Mouse (Mus musculus) CD4-positive, CD25-positive, alpha-beta regulatory T cell, adult 9 weeks (primary cell): ENCODE measurements around the gene Slc30a2. TPM values are rescaled to one million over a fixed set of nuclear protein-coding genes. Genes with fewer than 3 reads are reported as not detected.

Source experiments
- polyA plus RNA-seq: library from polyadenylated mRNA; unstranded; fragments of 100-300 nt; shearing (Covaris generic); gene quantifications from one replicate; pipeline ENCODE4 v1.2.1, GENCODE M21; 2017

The Slc30a2 gene
- polyA plus RNA-seq = 0.52 TPM

DNA sequence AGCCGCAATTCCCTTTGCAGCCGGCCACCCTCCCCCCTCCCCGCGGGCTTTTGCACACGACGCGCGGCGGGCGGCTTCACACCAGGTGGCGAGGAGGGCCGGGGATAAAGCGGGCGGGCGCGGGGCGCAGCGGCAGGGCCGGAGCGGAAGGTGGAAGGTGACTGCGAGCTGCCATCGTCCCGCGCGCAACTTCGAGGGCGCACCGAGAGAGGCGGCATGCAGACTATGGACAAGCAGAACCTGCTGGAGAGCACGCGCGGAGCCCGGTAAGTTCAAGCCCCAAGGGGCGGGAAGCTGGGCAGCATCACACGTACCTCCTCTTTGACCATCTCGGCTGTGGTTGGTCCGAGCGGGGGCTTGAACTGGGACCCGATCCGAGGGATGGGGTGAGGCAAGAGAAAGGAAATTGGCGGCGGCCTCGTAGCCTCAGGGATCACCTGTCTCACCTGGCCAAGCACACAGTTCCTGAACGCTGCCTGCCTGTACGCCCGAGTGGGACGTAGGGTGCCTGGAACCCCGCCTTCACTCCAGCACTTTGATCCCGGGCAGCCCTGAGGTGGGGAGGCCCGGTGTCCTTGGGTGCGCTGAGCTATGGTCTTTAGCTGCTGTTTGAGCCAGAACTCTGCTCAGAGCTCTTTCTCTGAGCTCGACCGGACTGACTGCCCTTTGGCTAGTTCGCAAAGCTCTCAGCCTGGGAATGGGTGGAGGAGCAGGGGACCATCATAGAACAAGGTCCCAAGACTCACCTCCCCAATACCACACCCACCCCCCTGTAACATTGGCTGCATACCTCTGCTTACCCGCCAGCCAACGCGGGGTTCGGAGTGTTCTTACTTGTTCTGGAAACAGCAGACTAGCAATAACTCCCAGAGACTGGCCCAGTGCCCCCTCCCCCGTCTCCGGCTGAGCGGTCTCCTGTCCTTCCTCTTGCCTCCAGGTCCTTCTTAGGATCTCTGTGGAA lies at the start of gene Slc30a2:
TSS of gene Slc30a2 (plus strand) at position 111 of the 961 bp plus-strand sequence.

DNA sequence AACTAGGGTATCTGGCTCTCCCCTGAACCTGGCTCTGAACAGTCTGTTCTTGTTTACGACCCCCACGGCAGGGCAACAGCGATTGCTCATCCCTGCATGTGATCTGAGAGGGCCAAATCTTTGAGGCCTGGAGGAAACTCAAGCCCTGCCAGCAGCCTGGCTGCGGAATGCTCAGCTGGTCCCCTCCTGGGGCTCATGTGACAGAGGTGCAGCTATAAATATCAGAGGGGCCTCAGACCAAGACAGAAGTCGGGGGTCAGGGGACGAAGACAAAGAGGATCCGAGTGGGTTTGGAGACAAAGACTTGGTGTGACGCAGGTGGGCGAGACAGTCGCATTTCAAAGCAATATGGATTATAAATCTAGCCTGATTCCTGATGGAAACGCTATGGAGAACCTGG lies 28.1 kb upstream of the Slc30a2 start, which contains the start of gene Trim63:
TSS of gene Trim63 (plus strand) at position 245 of the 400 bp plus-strand sequence.

DNA sequence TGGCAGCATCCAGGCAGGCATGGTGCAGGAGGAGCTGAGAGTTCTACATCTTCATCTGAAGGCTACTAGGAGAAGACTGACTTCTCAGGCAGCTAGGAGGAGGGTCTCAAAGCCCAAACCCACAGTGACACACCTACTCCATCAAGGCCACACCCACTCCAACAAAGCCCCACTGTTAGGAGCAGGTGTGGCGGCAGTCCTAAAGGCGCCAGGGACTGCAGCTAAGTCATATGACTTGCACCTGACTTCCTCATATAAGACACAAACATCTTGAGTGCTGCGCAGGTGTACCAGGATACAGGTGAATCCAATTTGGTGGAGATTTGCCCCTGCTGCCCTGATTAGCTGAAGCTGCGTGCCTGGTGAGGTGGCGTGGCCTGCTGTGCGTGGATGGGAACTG lies 40.8 kb downstream of the Slc30a2 start, which contains the start of gene Extl1:
TSS of gene Extl1 (minus strand) at position 101 of the 400 bp plus-strand sequence.

DNA sequence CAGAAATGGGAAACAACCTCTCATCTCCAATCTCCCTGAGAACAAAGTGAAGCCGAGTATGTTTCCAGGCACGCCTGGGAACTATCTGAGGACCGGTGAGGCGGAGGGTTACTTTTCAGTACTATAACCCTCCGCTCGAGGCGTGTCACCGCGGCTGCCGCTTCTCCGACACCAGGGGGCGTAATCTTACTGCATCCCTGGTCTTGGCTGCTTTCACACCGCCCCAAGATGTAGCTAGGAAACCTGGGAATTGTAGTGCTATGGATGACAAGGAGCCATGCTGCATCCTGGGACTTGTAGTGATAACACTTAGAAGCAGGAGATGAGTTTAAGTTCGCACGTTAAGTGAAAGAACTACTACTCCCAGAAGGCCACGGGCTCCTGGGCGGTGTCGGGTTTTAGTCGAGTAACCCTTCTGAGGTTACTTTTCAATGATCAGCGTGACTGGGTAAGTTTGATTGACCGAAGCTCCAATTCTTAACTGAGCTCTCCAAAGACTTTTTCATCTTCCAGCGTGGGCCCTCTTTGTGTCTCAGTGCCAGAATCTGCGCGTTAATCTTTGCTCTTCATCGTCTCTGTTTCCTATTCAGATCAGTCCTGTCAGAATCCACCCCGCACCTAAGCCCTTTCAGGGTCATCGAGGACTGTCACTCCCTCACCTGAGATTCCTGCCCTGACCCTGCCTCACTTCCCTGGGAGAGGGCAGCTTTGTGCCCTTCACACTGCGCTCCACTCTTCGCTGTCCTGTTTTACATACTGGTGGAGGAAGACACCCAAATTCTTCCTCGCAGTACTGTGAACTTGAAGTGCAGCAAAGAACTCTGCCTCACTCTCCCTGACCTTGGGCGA lies 53.2 kb downstream of the Slc30a2 start, which contains the start of gene Pafah2:
TSS of gene Pafah2 (plus strand) at position 344 of the 849 bp plus-strand sequence.

Other genes starting within 250 kb of the Slc30a2 start
- gene Cd52, start 248.1 kb upstream of the Slc30a2 start, polyA plus RNA-seq = 3,141 TPM
- 57.8 TPM for gene Ubxn11, start 240.6 kb upstream of the Slc30a2 start, polyA plus RNA-seq
- 1,589 TPM for gene Sh3bgrl3, start 214.4 kb upstream of the Slc30a2 start, polyA plus RNA-seq
- gene Cep85, start 156.1 kb upstream of the Slc30a2 start, polyA plus RNA-seq = 73.8 TPM
- not detected for gene Gm7534, start 140.2 kb upstream of the Slc30a2 start, polyA plus RNA-seq
- not detected for gene Catsper4, start 115.8 kb upstream of the Slc30a2 start, polyA plus RNA-seq
- not detected for gene Cnksr1, start 104.8 kb upstream of the Slc30a2 start, polyA plus RNA-seq
- gene E130218I03Rik, start 99.5 kb upstream of the Slc30a2 start, polyA plus RNA-seq = 4.7 TPM
- 12.8 TPM for gene Zfp593, start 97.6 kb upstream of the Slc30a2 start, polyA plus RNA-seq
- gene Gm30191, start 96.2 kb upstream of the Slc30a2 start, polyA plus RNA-seq = not detected
- gene Grrp1, start 89.1 kb upstream of the Slc30a2 start, polyA plus RNA-seq = not detected
- gene Pdik1l, start 55.3 kb upstream of the Slc30a2 start, polyA plus RNA-seq = 22.7 TPM
- gene Trim63, start 28.1 kb upstream of the Slc30a2 start, polyA plus RNA-seq = not detected
- gene Extl1, start 40.7 kb downstream of the Slc30a2 start, polyA plus RNA-seq = 0.73 TPM
- 1.4 TPM for gene Pafah2, start 53.1 kb downstream of the Slc30a2 start, polyA plus RNA-seq
- gene Stmn1, start 125.1 kb downstream of the Slc30a2 start, polyA plus RNA-seq = 77.2 TPM
- 34.8 TPM for gene Paqr7, start 153.5 kb downstream of the Slc30a2 start, polyA plus RNA-seq
- 0.50 TPM for gene Aunip, start 167.8 kb downstream of the Slc30a2 start, polyA plus RNA-seq
- gene Mtfr1l, start 192.2 kb downstream of the Slc30a2 start, polyA plus RNA-seq = 124 TPM
- 1.8 TPM for gene Selenon, start 209.0 kb downstream of the Slc30a2 start, polyA plus RNA-seq